Mouse (Mus musculus) myocyte (in vitro differentiated cells): ENCODE measurements around the gene Krt33b. TPM values are rescaled to one million over a fixed set of nuclear protein-coding genes. Genes with fewer than 3 reads are reported as not detected.

Experiments used
- H3K27me3 ChIP-seq: one replicate; pipeline ENCODE4 v1.6.1; 2011; ENCODE audit not compliant: control insufficient read depth, insufficient read depth, insufficient read length
- H3K36me3 ChIP-seq: one replicate; pipeline ENCODE4 v1.6.1; 2011; ENCODE audit not compliant: control insufficient read depth, insufficient read depth
- H3K4me2 ChIP-seq: one replicate; pipeline ENCODE4 v1.6.1; 2011; ENCODE audit warnings: low read depth, control low read depth
- H3K4me3 ChIP-seq: one replicate; pipeline ENCODE4 v1.5.1; 2011; ENCODE audit warnings: mild to moderate bottlenecking, control low read depth, moderate library complexity
- H3K79me2 ChIP-seq: one replicate; pipeline ENCODE4 v1.6.1; 2011; ENCODE audit not compliant: control insufficient read depth, insufficient read depth
- H3ac ChIP-seq: one replicate; pipeline ENCODE4 v1.6.1; 2011; ENCODE audit not compliant: control insufficient read depth, insufficient read length
- CEBPB ChIP-seq: IDR thresholded peaks from 2 replicates; pipeline ENCODE4 v1.6.1; 2011; ENCODE audit warnings: mild to moderate bottlenecking, moderate library complexity; ENCODE audit not compliant: poor library complexity, insufficient read depth, severe bottlenecking
- E2F4 ChIP-seq: IDR thresholded peaks from one replicate; pipeline ENCODE4 v1.6.1; 2011; ENCODE audit warnings: mild to moderate bottlenecking, control low read depth, moderate library complexity; ENCODE audit not compliant: insufficient read depth
- MAX ChIP-seq: IDR thresholded peaks from one replicate; pipeline ENCODE4 v1.6.1; 2011; ENCODE audit warnings: low read depth, mild to moderate bottlenecking, control low read depth
- MYOD1 ChIP-seq, 3 experiments: IDR thresholded peaks; one replicate each; pipeline ENCODE4 v1.6.1; 2011; ENCODE audit warnings: control low read depth in 2 of 3, low read depth in 2 of 3, mild to moderate bottlenecking in 2 of 3, moderate library complexity in 1 of 3; ENCODE audit not compliant: insufficient read length in 2 of 3, control insufficient read depth in 1 of 3
- MYOG ChIP-seq, 3 experiments: IDR thresholded peaks; one replicate each; pipeline ENCODE4 v1.6.1; 2011; ENCODE audit warnings: control low read depth in 2 of 3, low read depth in 2 of 3, mild to moderate bottlenecking in 2 of 3; ENCODE audit not compliant: insufficient read length in 2 of 3, control insufficient read depth in 1 of 3, insufficient read depth in 1 of 3
- POLR2A ChIP-seq: IDR thresholded peaks from one replicate; pipeline ENCODE4 v1.6.1; 2011; ENCODE audit warnings: low read depth, mild to moderate bottlenecking, control low read depth, moderate library complexity; ENCODE audit not compliant: insufficient read length
- POLR2AphosphoS2 ChIP-seq: IDR thresholded peaks from one replicate; pipeline ENCODE4 v1.6.1; 2011; ENCODE audit warnings: low read depth, control low read depth; ENCODE audit not compliant: insufficient read length
- REST ChIP-seq: IDR thresholded peaks from one replicate; pipeline ENCODE4 v1.6.1; 2011; ENCODE audit warnings: mild to moderate bottlenecking, control low read depth, moderate library complexity; ENCODE audit not compliant: insufficient read depth, insufficient read length
- SRF ChIP-seq: IDR thresholded peaks from one replicate; pipeline ENCODE4 v1.6.1; 2011; ENCODE audit warnings: low read depth; ENCODE audit not compliant: control insufficient read depth, insufficient read length
- TCF12 ChIP-seq: IDR thresholded peaks from one replicate; pipeline ENCODE4 v1.6.1; 2011; ENCODE audit warnings: mild to moderate bottlenecking, control low read depth; ENCODE audit not compliant: poor library complexity, insufficient read depth, severe bottlenecking
- TCF3 ChIP-seq: IDR thresholded peaks from one replicate; pipeline ENCODE4 v1.6.1; 2011; ENCODE audit warnings: low read depth, control low read depth; ENCODE audit not compliant: insufficient read length
- USF1 ChIP-seq: IDR thresholded peaks from one replicate; pipeline ENCODE4 v1.6.1; 2011; ENCODE audit warnings: low read depth, mild to moderate bottlenecking, control low read depth, moderate library complexity
- polyA plus RNA-seq: library from polyadenylated mRNA; unstranded; fragments of >200 nt; fragmentation: generic; extraction: Trizol; gene quantifications from one replicate; pipeline ENCODE4 v1.2.1, GENCODE M21; 2012; ENCODE audit warnings: missing spikeins

The Krt33b gene
- polyA plus RNA-seq, 1 experiment: 0.06 TPM

DNA sequence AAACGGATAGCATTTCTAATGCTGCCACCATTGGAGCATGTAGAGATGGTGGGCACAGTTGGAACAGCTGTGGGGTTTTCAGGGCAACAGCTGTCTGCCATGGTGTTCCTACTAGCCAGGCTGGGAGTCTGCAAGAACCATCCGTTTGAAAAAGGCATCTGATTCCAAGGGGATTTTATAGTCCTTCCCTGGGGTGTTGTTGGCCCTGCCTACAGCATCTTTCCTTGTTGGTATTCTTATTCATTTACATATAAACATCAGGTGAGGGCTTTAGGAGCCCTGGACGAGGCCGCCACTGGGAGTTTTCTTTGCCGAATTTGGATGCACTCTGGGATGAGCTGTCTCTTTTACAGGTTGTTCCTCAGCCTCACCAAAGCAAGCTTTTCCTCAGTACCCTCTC, 50.7 kb downstream of the Krt33b start, which contains the start of gene Krtap29-1:
Gene Krtap29-1 (minus strand): TSS at position 101 of the 400 bp plus-strand sequence.
- Histone ChIP-seq H3K27me3 (peaks cover 12% of the 10 kb centered on the region), H3ac (no peak within 1 kb of the TSS), H3K4me2 (no peak within 1 kb of the TSS), H3K36me3 (no peaks in the 10 kb centered on the region), H3K4me3 (no peak within 1 kb of the TSS), H3K79me2 (no peaks in the 10 kb centered on the region)
- TF ChIP-seq MYOG (IDR thresholded peaks at IDR 0.05; ENCODE audit: control insufficient read depth in 1 of 3, insufficient read depth in 1 of 3, insufficient read length in 2 of 3, low read depth in 2 of 3) (no peak), MAX (no peak), MYOD1 (IDR thresholded peaks at IDR 0.05; ENCODE audit: control insufficient read depth in 1 of 3, insufficient read length in 2 of 3, low read depth in 2 of 3) (no peak), TCF12 (no peak), E2F4 (no peak), TCF3 (no peak), CEBPB (no peak), SRF (no peak), REST (no peak), POLR2AphosphoS2 (no peak), POLR2A (no peak), USF1 (no peak)

Other genes with a start within 250 kb of the Krt33b start
- not detected for gene Krtap4-8, start 249.2 kb downstream of the Krt33b start, polyA plus RNA-seq
- gene Krtap4-9, start 244.7 kb downstream of the Krt33b start, polyA plus RNA-seq: not detected
- not detected for gene Gm11596, start 236.4 kb downstream of the Krt33b start, polyA plus RNA-seq
- not detected for gene Gm11569, start 230.9 kb downstream of the Krt33b start, polyA plus RNA-seq
- not detected for gene Gm11554, start 225.4 kb downstream of the Krt33b start, polyA plus RNA-seq
- not detected for gene Krtap4-13, start 220.0 kb downstream of the Krt33b start, polyA plus RNA-seq
- gene Gm11564, start 214.2 kb downstream of the Krt33b start, polyA plus RNA-seq: not detected
- not detected for gene 2300003K06Rik, start 191.8 kb downstream of the Krt33b start, polyA plus RNA-seq
- gene Krtap4-16, start 178.3 kb downstream of the Krt33b start, polyA plus RNA-seq: not detected
- gene Gm11568, start 172.0 kb downstream of the Krt33b start, polyA plus RNA-seq: not detected
- gene Gm11559, start 165.4 kb downstream of the Krt33b start, polyA plus RNA-seq: not detected
- gene Krtap9-1, start 156.5 kb downstream of the Krt33b start, polyA plus RNA-seq: not detected
- gene Gm11567, start 150.7 kb downstream of the Krt33b start, polyA plus RNA-seq: not detected
- gene Krtap31-1, start 121.9 kb downstream of the Krt33b start, polyA plus RNA-seq: not detected
- not detected for gene Gm11565, start 115.1 kb downstream of the Krt33b start, polyA plus RNA-seq
- gene Krtap31-2, start 93.6 kb downstream of the Krt33b start, polyA plus RNA-seq: not detected
- not detected for gene Krtap9-5, start 81.4 kb downstream of the Krt33b start, polyA plus RNA-seq
- gene Krtap29-1, start 50.8 kb downstream of the Krt33b start, polyA plus RNA-seq: not detected
- not detected for gene Krtap16-1, start 43.3 kb downstream of the Krt33b start, polyA plus RNA-seq
- gene Krtap17-1, start 35.9 kb downstream of the Krt33b start, polyA plus RNA-seq: not detected
- not detected for gene Krt33a, start 13.7 kb downstream of the Krt33b start, polyA plus RNA-seq
- not detected for gene Krt34, start 11.7 kb upstream of the Krt33b start, polyA plus RNA-seq
- 0.89 TPM for gene Krt31, start 20.7 kb upstream of the Krt33b start, polyA plus RNA-seq
- not detected for gene Krt32, start 58.4 kb upstream of the Krt33b start, polyA plus RNA-seq
- not detected for gene Krt35, start 66.4 kb upstream of the Krt33b start, polyA plus RNA-seq
- not detected for gene Krt36, start 75.8 kb upstream of the Krt33b start, polyA plus RNA-seq
- gene Krt13, start 91.7 kb upstream of the Krt33b start, polyA plus RNA-seq: 2.9 TPM
- gene Krt15, start 106.1 kb upstream of the Krt33b start, polyA plus RNA-seq: 0.02 TPM
- 0.85 TPM for gene Krt19, start 118.8 kb upstream of the Krt33b start, polyA plus RNA-seq
- not detected for gene Krt9, start 163.4 kb upstream of the Krt33b start, polyA plus RNA-seq
- gene Krt14, start 177.7 kb upstream of the Krt33b start, polyA plus RNA-seq: 9.9 TPM
- gene Krt16, start 219.0 kb upstream of the Krt33b start, polyA plus RNA-seq: 0.10 TPM
- not detected for gene Krt17, start 231.2 kb upstream of the Krt33b start, polyA plus RNA-seq
- gene Krt42, start 240.0 kb upstream of the Krt33b start, polyA plus RNA-seq: not detected